Mouse (Mus musculus) small intestine, adult 2 months (tissue): Measurements from ENCODE around the gene Sgk1.

ENCODE experiments used
- CTCF ChIP-seq: fragments of 200-500 bp; IDR thresholded peaks from 2 replicates; pipeline ENCODE4 v1.5.1; 2012; ENCODE audit warnings: low read depth, mild to moderate bottlenecking, control low read depth, inconsistent platforms, low read length, moderate library complexity, mixed read lengths; ENCODE audit not compliant: insufficient replicate concordance, insufficient read length; ENCODE audit errors: extremely low read depth
- POLR2A ChIP-seq: fragments of 200-500 bp; IDR thresholded peaks from 2 replicates; pipeline ENCODE4 v1.6.1; 2012; ENCODE audit warnings: low read depth, mild to moderate bottlenecking, control low read depth, inconsistent platforms, low read length, moderate library complexity

DNA sequence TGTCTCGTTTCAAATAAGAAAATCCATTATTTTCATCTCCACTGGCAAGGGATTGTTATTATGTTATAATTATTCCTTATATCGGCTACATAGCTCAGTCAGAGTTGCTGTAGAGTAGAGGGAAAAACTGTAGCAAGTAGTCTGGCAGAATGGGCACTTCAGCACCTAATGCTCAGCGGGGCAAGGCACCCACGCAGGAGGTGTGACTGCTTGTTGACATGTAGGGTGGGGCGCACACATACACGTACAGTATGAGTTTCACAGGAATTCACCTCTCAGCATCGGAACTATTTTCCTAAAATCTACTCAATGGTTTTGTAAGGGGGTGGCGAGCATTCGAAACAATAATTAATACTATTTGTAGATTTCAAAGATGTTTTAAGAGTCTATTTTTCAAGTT lies 28.4 kb downstream of the Sgk1 start:
- TF ChIP-seq CTCF (no peak), POLR2A (no peak)
